Mouse (Mus musculus): ENCODE measurements around the gene Asb16. TPM values are rescaled to one million over a fixed set of nuclear protein-coding genes. Genes with fewer than 3 reads are reported as not detected.

Asb16 gene
- total and polyA plus RNA-seq, 3 experiments = 0.05 TPM; not detected in 2

GRCm38 (mm10) chr11:102305359-102305758, 36.8 kb downstream of the Asb16 start:
- H3K9me3 ChIP-seq (replicated peaks) = no peaks in the 10 kb centered on the region

DNA sequence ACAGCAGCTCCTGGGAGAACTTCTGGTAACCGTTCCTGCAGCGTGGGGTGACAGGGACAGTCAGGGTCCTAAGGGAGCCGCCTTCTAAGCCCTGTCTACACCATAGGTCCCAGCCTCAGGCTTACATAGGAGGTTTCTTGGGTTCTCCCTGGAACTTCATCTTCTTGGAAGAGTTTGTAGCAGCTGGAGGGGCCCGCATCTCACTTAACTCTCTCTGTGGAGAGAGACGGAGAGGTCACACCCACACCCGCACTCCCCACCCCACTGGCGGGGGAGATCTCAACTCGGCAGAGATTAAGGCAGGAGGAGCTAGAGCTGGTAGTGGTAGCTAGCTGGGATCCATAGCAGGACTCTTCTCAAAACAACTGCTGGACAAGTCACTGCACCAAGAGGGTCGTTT, 39.6 kb downstream of the Asb16 start:
- Histone ChIP-seq H3K4me3 (ENCODE audit: low read depth, low read length) (no peak overlapping the region), H3K36me3 (replicated peaks) (peaks cover 91% of the 10 kb centered on the region), H3K9me3 (replicated peaks) (no peaks in the 10 kb centered on the region), H3K27me3 (ENCODE audit: insufficient read depth, low read length) (no peaks in the 10 kb centered on the region), H3K4me1 (ENCODE audit: insufficient read depth, low read depth, low read length) (peaks cover 69% of the 10 kb centered on the region)
- no peak for TF ChIP-seq GATA1 (IDR thresholded peaks at IDR 0.05; ENCODE audit: borderline replicate concordance, low read length)
- no peak for TF ChIP-seq TAL1 (conservative IDR thresholded peaks at IDR 0.05; ENCODE audit: low read depth, low read length)
- TF ChIP-seq POLR2AphosphoS5 (IDR thresholded peaks at IDR 0.05; ENCODE audit: insufficient replicate concordance, low read depth, low read length) = no peak
- TF ChIP-seq CTCF (IDR thresholded peaks at IDR 0.05; ENCODE audit: low read depth, low read length) = no peak
- no peak for TF ChIP-seq GATA2 (IDR thresholded peaks at IDR 0.05; ENCODE audit: borderline replicate concordance, low read depth, low read length)
- no peak for DNase-seq (ENCODE audit: low spot score)
- ATAC-seq (ENCODE audit: extremely low read depth, insufficient number of reproducible peaks, low FRiP score, poor library complexity, severe bottlenecking) = no peak

More at GRCm38 (mm10) chr11:102305359-102305758, 36.8 kb downstream of the Asb16 start:
- Histone ChIP-seq H3K4me1 (ENCODE audit: insufficient read depth, low read depth, low read length) (peaks cover 43% of the 10 kb centered on the region), H3K4me3 (ENCODE audit: low read depth, low read length) (no peak overlapping the region), H3K36me3 (replicated peaks) (peaks cover 63% of the 10 kb centered on the region), H3K27me3 (ENCODE audit: insufficient read depth, low read length) (no peaks in the 10 kb centered on the region)
- ATAC-seq (ENCODE audit: extremely low read depth, insufficient number of reproducible peaks, low FRiP score, poor library complexity, severe bottlenecking) = no peak
- TF ChIP-seq GATA1 (IDR thresholded peaks at IDR 0.05; ENCODE audit: borderline replicate concordance, low read length) (no peak), CTCF (IDR thresholded peaks at IDR 0.05; ENCODE audit: low read depth, low read length) (no peak), GATA2 (IDR thresholded peaks at IDR 0.05; ENCODE audit: borderline replicate concordance, low read depth, low read length) (no peak), POLR2AphosphoS5 (IDR thresholded peaks at IDR 0.05; ENCODE audit: insufficient replicate concordance, low read depth, low read length) (no peak), TAL1 (conservative IDR thresholded peaks at IDR 0.05; ENCODE audit: low read depth, low read length) (no peak)
- DNase-seq (ENCODE audit: low spot score) = no peak

GRCm38 (mm10) chr11:102308979-102309378, 40.4 kb downstream of the Asb16 start:
- Histone ChIP-seq H3K36me3 (replicated peaks) (peaks cover 99% of the 10 kb centered on the region), H3K27me3 (ENCODE audit: insufficient read depth, low read length) (no peaks in the 10 kb centered on the region), H3K4me3 (ENCODE audit: low read depth, low read length) (peak overlapping the region; percentile 69), H3K4me1 (ENCODE audit: insufficient read depth, low read depth, low read length) (peaks cover 77% of the 10 kb centered on the region), H3K9me3 (replicated peaks) (no peaks in the 10 kb centered on the region)
- DNase-seq (ENCODE audit: low spot score) (peak; percentile 92), ATAC-seq (ENCODE audit: extremely low read depth, insufficient number of reproducible peaks, low FRiP score, poor library complexity, severe bottlenecking) (peak; percentile 94)
- TF ChIP-seq POLR2AphosphoS5 (IDR thresholded peaks at IDR 0.05; ENCODE audit: insufficient replicate concordance, low read depth, low read length) = no peak
- no peak for TF ChIP-seq GATA2 (IDR thresholded peaks at IDR 0.05; ENCODE audit: borderline replicate concordance, low read depth, low read length)
- TF ChIP-seq CTCF (IDR thresholded peaks at IDR 0.05; ENCODE audit: low read depth, low read length) = peak; percentile 79
- no peak for TF ChIP-seq TAL1 (conservative IDR thresholded peaks at IDR 0.05; ENCODE audit: low read depth, low read length)
- no peak for TF ChIP-seq GATA1 (IDR thresholded peaks at IDR 0.05; ENCODE audit: borderline replicate concordance, low read length)

- Histone ChIP-seq H3K9me3 (replicated peaks) (no peaks in the 10 kb centered on the region), H3K27me3 (ENCODE audit: insufficient read depth, low read length) (no peaks in the 10 kb centered on the region), H3K4me1 (ENCODE audit: insufficient read depth, low read depth, low read length) (peaks cover 86% of the 10 kb centered on the region), H3K36me3 (replicated peaks) (peaks cover 99% of the 10 kb centered on the region), H3K4me3 (ENCODE audit: low read depth, low read length) (peak overlapping the region; percentile 69; the same call in 1 of the 2 replicates)
- TF ChIP-seq TAL1 (conservative IDR thresholded peaks at IDR 0.05; ENCODE audit: low read depth, low read length) (no peak), GATA2 (IDR thresholded peaks at IDR 0.05; ENCODE audit: borderline replicate concordance, low read depth, low read length) (no peak), CTCF (IDR thresholded peaks at IDR 0.05; ENCODE audit: low read depth, low read length) (no peak), GATA1 (IDR thresholded peaks at IDR 0.05; ENCODE audit: borderline replicate concordance, low read length) (no peak), POLR2AphosphoS5 (IDR thresholded peaks at IDR 0.05; ENCODE audit: insufficient replicate concordance, low read depth, low read length) (no peak)
- ATAC-seq (ENCODE audit: extremely low read depth, insufficient number of reproducible peaks, low FRiP score, poor library complexity, severe bottlenecking) (no peak), DNase-seq (ENCODE audit: low spot score) (no peak)
Measured at GRCm38 (mm10) chr11:102309821-102310617, 41.5 kb downstream of the Asb16 start.

- DNase-seq (ENCODE audit: low spot score) = no peak
Measured at GRCm38 (mm10) chr11:102310768-102311695, 42.5 kb downstream of the Asb16 start.

More at GRCm38 (mm10) chr11:102310768-102311695, 42.5 kb downstream of the Asb16 start:
- Histone ChIP-seq H3K36me3 (replicated peaks) (peaks cover 99% of the 10 kb centered on the region), H3K27me3 (ENCODE audit: insufficient read depth, low read length) (no peaks in the 10 kb centered on the region), H3K4me3 (ENCODE audit: low read depth, low read length) (peak overlapping the region; percentile 69; the same call in 1 of the 2 replicates), H3K4me1 (ENCODE audit: insufficient read depth, low read depth, low read length) (peaks cover 91% of the 10 kb centered on the region), H3K9me3 (replicated peaks) (no peaks in the 10 kb centered on the region)
- TF ChIP-seq POLR2AphosphoS5 (IDR thresholded peaks at IDR 0.05; ENCODE audit: insufficient replicate concordance, low read depth, low read length) (no peak), GATA1 (IDR thresholded peaks at IDR 0.05; ENCODE audit: borderline replicate concordance, low read length) (no peak), CTCF (IDR thresholded peaks at IDR 0.05; ENCODE audit: low read depth, low read length) (no peak), GATA2 (IDR thresholded peaks at IDR 0.05; ENCODE audit: borderline replicate concordance, low read depth, low read length) (no peak), TAL1 (conservative IDR thresholded peaks at IDR 0.05; ENCODE audit: low read depth, low read length) (no peak)
- ATAC-seq (ENCODE audit: extremely low read depth, insufficient number of reproducible peaks, low FRiP score, poor library complexity, severe bottlenecking) = no peak
